Comparison of ENCODE assay signal across 8 mouse cellular contexts in the genomic region with DNA sequence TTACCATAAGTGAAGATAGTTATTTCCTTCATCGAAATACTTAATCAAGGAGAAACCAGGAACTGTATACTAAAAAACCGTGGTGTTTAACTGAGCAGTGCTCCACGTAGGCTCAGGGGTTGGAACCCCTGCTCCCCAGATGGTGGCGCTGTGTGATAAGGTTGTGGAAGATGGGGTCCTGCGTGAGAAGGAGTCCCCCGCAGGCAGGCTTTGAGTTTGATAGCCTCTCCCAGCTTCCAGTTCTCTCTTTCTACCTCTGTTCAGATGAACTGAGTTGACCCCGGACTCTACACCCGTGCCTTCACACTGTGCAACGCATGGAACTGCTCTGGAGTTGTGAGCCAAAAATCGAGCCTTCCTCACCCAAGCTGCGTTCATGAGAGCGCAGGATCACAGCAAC.
DNase-seq lines count a peak whose midpoint lies in the region; ATAC-seq and TF ChIP-seq lines count a peak whose summit lies in the region.

No protein-coding gene starts in this region.

- DNase-seq in layer of hippocampus, adult 11-12 months (ENCODE audit: low spot score), result peak; percentile 11
- no peak for DNase-seq in layer of hippocampus, adult 9-11 months
- DNase-seq in adrenal gland, adult 8-10 months, result peak; percentile 31
- peak; percentile 61 for DNase-seq in embryonic facial prominence, embryonic 14.5 days (ENCODE audit: low spot score)
- DNase-seq in heart, postnatal 4 days, result peak; percentile 70
- peak; percentile 60 for DNase-seq in midbrain, postnatal 0 days (ENCODE audit: low spot score)

- no peaks in the 10 kb centered on the region for H3K36me3 ChIP-seq in embryonic facial prominence, embryonic 14.5 days (ENCODE audit: control insufficient read depth, insufficient read depth, low read length)
- 0 out of 2 replicates have a peak, but pooled peaks cover 3% of the 10 kb centered on the region for H3K36me3 ChIP-seq in limb, embryonic 12.5 days
- no peaks in the 10 kb centered on the region for H3K36me3 ChIP-seq in midbrain, postnatal 0 days (ENCODE audit: insufficient read depth, low read length)

- no peak overlapping the region for H3K4me3 ChIP-seq in embryonic facial prominence, embryonic 14.5 days (ENCODE audit: low read depth, low read length)
- no peak overlapping the region for H3K4me3 ChIP-seq in limb, embryonic 12.5 days (replicated peaks)
- H3K4me3 ChIP-seq in midbrain, postnatal 0 days (ENCODE audit: low read depth, low read length), result no peak overlapping the region

- 0 out of 2 replicates have a peak, but pooled peaks cover 13% of the 10 kb centered on the region for H3K4me1 ChIP-seq in embryonic facial prominence, embryonic 14.5 days (ENCODE audit: control insufficient read depth, insufficient read depth, low read length)
- peaks cover 36% of the 10 kb centered on the region for H3K4me1 ChIP-seq in limb, embryonic 12.5 days (replicated peaks)
- no peaks in the 10 kb centered on the region for H3K4me1 ChIP-seq in midbrain, postnatal 0 days (ENCODE audit: insufficient read depth, low read length)

- no peak overlapping the region for H3K9ac ChIP-seq in embryonic facial prominence, embryonic 14.5 days (ENCODE audit: low read depth, low read length)
- no peak overlapping the region for H3K9ac ChIP-seq in limb, embryonic 12.5 days (replicated peaks)
- H3K9ac ChIP-seq in midbrain, postnatal 0 days (replicated peaks; ENCODE audit: low read length, poor library complexity, severe bottlenecking), result no peak overlapping the region

- peak; percentile 79 for ATAC-seq in embryonic facial prominence, embryonic 14.5 days (ENCODE audit: low read depth)
- peak; percentile 28; the same call in 1 of the 2 replicates for ATAC-seq in limb, embryonic 12.5 days (ENCODE audit: insufficient number of reproducible peaks, insufficient read depth, low FRiP score, low TSS enrichment, low read depth)
- no peak for ATAC-seq in midbrain, postnatal 0 days (ENCODE audit: low FRiP score)
- no peak for ATAC-seq in erythroblast, adult 5-6 weeks (replicated peaks; ENCODE audit: low FRiP score, poor library complexity, severe bottlenecking)

- no peaks in the 10 kb centered on the region for H3K27me3 ChIP-seq in embryonic facial prominence, embryonic 14.5 days (replicated peaks; ENCODE audit: control insufficient read depth, insufficient read depth, low read length)
- H3K27me3 ChIP-seq in limb, embryonic 12.5 days, result no peaks in the 10 kb centered on the region
- no peaks in the 10 kb centered on the region for H3K27me3 ChIP-seq in midbrain, postnatal 0 days (ENCODE audit: insufficient read depth, low read length)

- peak; percentile 77 for TF ChIP-seq CTCF in midbrain, postnatal 0 days (IDR thresholded peaks at IDR 0.05)

- H3K27ac ChIP-seq in embryonic facial prominence, embryonic 14.5 days (replicated peaks; ENCODE audit: low read depth, low read length), result peak overlapping the region; percentile 23; the same call in 1 of the 2 replicates
- H3K27ac ChIP-seq in limb, embryonic 12.5 days, result no peak overlapping the region
- H3K27ac ChIP-seq in midbrain, postnatal 0 days (ENCODE audit: low read depth, low read length), result no peak overlapping the region

- 54% methylated on average over 12 of the region's 12 CpGs for WGBS in embryonic facial prominence, embryonic 14.5 days
- 49% methylated on average over 12 of the region's 12 CpGs for WGBS in limb, embryonic 12.5 days
- WGBS in midbrain, postnatal 0 days, result 61% methylated on average over 12 of the region's 12 CpGs

- H3K4me2 ChIP-seq in embryonic facial prominence, embryonic 14.5 days (ENCODE audit: low read depth, low read length), result no peak overlapping the region
- H3K4me2 ChIP-seq in limb, embryonic 12.5 days, result no peak overlapping the region
- H3K4me2 ChIP-seq in midbrain, postnatal 0 days (ENCODE audit: low read depth, low read length, poor library complexity, severe bottlenecking), result no peak overlapping the region

- H3K9me3 ChIP-seq in embryonic facial prominence, embryonic 14.5 days (ENCODE audit: control insufficient read depth, low read length), result no peaks in the 10 kb centered on the region
- no peaks in the 10 kb centered on the region for H3K9me3 ChIP-seq in limb, embryonic 12.5 days
- no peaks in the 10 kb centered on the region for H3K9me3 ChIP-seq in midbrain, postnatal 0 days (ENCODE audit: low read length)

Comparison
In these comparisons a context has a peak if more than half of its experiments do, and no peak if none do; other contexts are left out.
1. ATAC-seq: peak in embryonic facial prominence, embryonic 14.5 days (single experiment) and limb, embryonic 12.5 days (single experiment); none in midbrain, postnatal 0 days (single experiment) and erythroblast, adult 5-6 weeks (single experiment).